Mouse (Mus musculus) heart, embryonic 11.5 days (tissue): Measurements from ENCODE around the gene Yap1. TPM values are rescaled to one million over a fixed set of nuclear protein-coding genes. Genes with fewer than 3 reads are reported as not detected.

Source experiments
- ATAC-seq: fragments of 200-750 bp; cut with Nextera tagmentation; replicated peaks from 2 replicates; pipeline ENCODE4 v1.8.0; 2017; ENCODE audit warnings: moderate library complexity; ENCODE audit not compliant: insufficient number of reproducible peaks, low FRiP score, low TSS enrichment
- H3K27ac ChIP-seq: fragments of 300-500 bp; sonication (generic); 2 replicates; pipeline ENCODE4 v1.5.1; 2014; ENCODE audit warnings: mild to moderate bottlenecking, low read depth, low read length
- H3K27me3 ChIP-seq: fragments of 300-500 bp; sonication (generic); 2 replicates; pipeline ENCODE4 v1.6.1; 2014; ENCODE audit warnings: mild to moderate bottlenecking, low read length, mixed read lengths; ENCODE audit not compliant: control insufficient read depth, insufficient read depth
- H3K36me3 ChIP-seq: fragments of 300-500 bp; sonication (generic); 2 replicates; pipeline ENCODE4 v1.6.1; 2014; ENCODE audit warnings: mild to moderate bottlenecking, low read length, moderate library complexity, mixed read lengths; ENCODE audit not compliant: control insufficient read depth, insufficient read depth
- H3K4me1 ChIP-seq: fragments of 300-500 bp; sonication (generic); 2 replicates; pipeline ENCODE4 v1.6.1; 2014; ENCODE audit warnings: low read length; ENCODE audit not compliant: control insufficient read depth, insufficient read depth
- H3K4me2 ChIP-seq: fragments of 300-500 bp; sonication (generic); 2 replicates; pipeline ENCODE4 v1.6.1; 2014; ENCODE audit warnings: mild to moderate bottlenecking, moderate library complexity
- H3K4me3 ChIP-seq: fragments of 300-500 bp; sonication (generic); 2 replicates; pipeline ENCODE4 v1.5.1; 2014; ENCODE audit warnings: low read depth, low read length
- H3K9ac ChIP-seq: fragments of 300-500 bp; sonication (generic); 2 replicates; pipeline ENCODE4 v1.6.1; 2014; ENCODE audit warnings: mild to moderate bottlenecking, low read depth, low read length, moderate library complexity
- H3K9me3 ChIP-seq: fragments of 300-500 bp; sonication (generic); replicated peaks from 2 replicates; pipeline ENCODE4 v1.6.1; 2016; ENCODE audit warnings: low read length; ENCODE audit not compliant: control insufficient read depth
- WGBS: fragments of 180-500 bp; shearing (Covaris S2); extraction: QIAGEN DNeasy Blood & Tissue Kit; methylation state at CpG from one replicate; pipeline ENCODE4 v1.1.7; 2014; ENCODE audit not compliant: insufficient replicate concordance; 5-methylcytosine and 5-hydroxymethylcytosine counted together
- polyA plus RNA-seq: library from polyadenylated mRNA; unstranded; fragments of >200 nt; fragmentation: Nextera tagmentation; extraction: Ambion mirVana; gene quantifications from 2 replicates; pipeline ENCODE4 v1.2.1, GENCODE M21; 2014

Gene Yap1
- polyA plus RNA-seq, 1 experiment from 2014 or later: 27.1 TPM

GRCm38 (mm10) chr9:7963867-7964266 is 40.5 kb downstream of the Yap1 start:
- no peak overlapping the region for H3K4me2 ChIP-seq
- no peaks in the 10 kb centered on the region for H3K9me3 ChIP-seq
- peaks cover 36% of the 10 kb centered on the region for H3K4me1 ChIP-seq
- no peak overlapping the region for H3K9ac ChIP-seq
- H3K27ac ChIP-seq: no peak overlapping the region
- 0 out of 2 replicates have a peak, but pooled peaks cover 3% of the 10 kb centered on the region for H3K36me3 ChIP-seq
- no peak for ATAC-seq
- H3K27me3 ChIP-seq: no peaks in the 10 kb centered on the region
- H3K4me3 ChIP-seq: no peak overlapping the region
- WGBS: 84% methylated on average over 2 of the region's 2 CpGs

GRCm38 (mm10) chr9:7962915-7963314 is 41.5 kb downstream of the Yap1 start:
- no peak for ATAC-seq
- peaks cover 41% of the 10 kb centered on the region for H3K4me1 ChIP-seq
- WGBS: 80% methylated on average over 7 of the region's 7 CpGs

GRCm38 (mm10) chr9:7961366-7962160 is 42.8 kb downstream of the Yap1 start:
- ATAC-seq: no peak

More at GRCm38 (mm10) chr9:7962915-7963314, 41.5 kb downstream of the Yap1 start:
- H3K36me3 ChIP-seq: 0 out of 2 replicates have a peak, but pooled peaks cover 3% of the 10 kb centered on the region
- H3K9me3 ChIP-seq: no peaks in the 10 kb centered on the region
- no peak overlapping the region for H3K4me3 ChIP-seq
- H3K9ac ChIP-seq: no peak overlapping the region
- H3K27ac ChIP-seq: no peak overlapping the region
- no peaks in the 10 kb centered on the region for H3K27me3 ChIP-seq
- no peak overlapping the region for H3K4me2 ChIP-seq

GRCm38 (mm10) chr9:7960382-7960781 is 44.0 kb downstream of the Yap1 start:
- WGBS: 55% methylated on average over 9 of the region's 9 CpGs
- ATAC-seq: peak; percentile 72
- Histone ChIP-seq H3K27me3 (no peaks in the 10 kb centered on the region), H3K4me3 (no peak overlapping the region), H3K4me2 (no peak overlapping the region), H3K4me1 (peaks cover 39% of the 10 kb centered on the region), H3K9ac (no peak overlapping the region), H3K9me3 (no peaks in the 10 kb centered on the region), H3K36me3 (0 out of 2 replicates have a peak, but pooled peaks cover 3% of the 10 kb centered on the region), H3K27ac (peak overlapping the region; percentile 70)

More at GRCm38 (mm10) chr9:7961366-7962160, 42.8 kb downstream of the Yap1 start:
- H3K36me3 ChIP-seq: 0 out of 2 replicates have a peak, but pooled peaks cover 3% of the 10 kb centered on the region
- WGBS: 38% methylated on average over 21 of the region's 21 CpGs
- H3K4me3 ChIP-seq: no peak overlapping the region
- H3K9ac ChIP-seq: no peak overlapping the region
- H3K27me3 ChIP-seq: no peaks in the 10 kb centered on the region
- H3K9me3 ChIP-seq: no peaks in the 10 kb centered on the region
- peak overlapping the region; percentile 70 for H3K27ac ChIP-seq
- 0 out of 2 replicates have a peak overlapping the region, but pooled peaks have one; percentile 1 for H3K4me2 ChIP-seq
- peaks cover 42% of the 10 kb centered on the region for H3K4me1 ChIP-seq

- Histone ChIP-seq H3K4me2 (no peak overlapping the region), H3K4me1 (peaks cover 39% of the 10 kb centered on the region), H3K27ac (no peak overlapping the region), H3K9ac (no peak overlapping the region), H3K4me3 (no peak overlapping the region), H3K27me3 (no peaks in the 10 kb centered on the region), H3K36me3 (peaks cover 7% of the 10 kb centered on the region; the same call in 1 of the 2 replicates), H3K9me3 (no peaks in the 10 kb centered on the region)
- WGBS: 67% methylated on average over 2 of the region's 2 CpGs
- ATAC-seq: no peak
Measured at GRCm38 (mm10) chr9:7959301-7959700, 45.1 kb downstream of the Yap1 start.

GRCm38 (mm10) chr9:7958025-7958593 is 46.3 kb downstream of the Yap1 start:
- Histone ChIP-seq H3K36me3 (peaks cover 7% of the 10 kb centered on the region; the same call in 1 of the 2 replicates), H3K9ac (no peak overlapping the region), H3K9me3 (no peaks in the 10 kb centered on the region), H3K4me2 (no peak overlapping the region), H3K4me1 (peaks cover 39% of the 10 kb centered on the region), H3K27ac (no peak overlapping the region), H3K27me3 (no peaks in the 10 kb centered on the region), H3K4me3 (no peak overlapping the region)
- ATAC-seq: no peak
- WGBS: 34% methylated on average over 7 of the region's 7 CpGs

- no peak for ATAC-seq
- 89% methylated on average over 2 of the region's 2 CpGs for WGBS
- no peak overlapping the region for H3K4me3 ChIP-seq
Measured at GRCm38 (mm10) chr9:7957407-7957806, 47.0 kb downstream of the Yap1 start.

GRCm38 (mm10) chr9:7956400-7956799 is 48.0 kb downstream of the Yap1 start:
- H3K4me3 ChIP-seq: no peak overlapping the region
- 84% methylated on average over 8 of the region's 8 CpGs for WGBS
- no peak overlapping the region for H3K4me2 ChIP-seq
- peaks cover 16% of the 10 kb centered on the region for H3K36me3 ChIP-seq
- H3K27ac ChIP-seq: no peak overlapping the region
- no peak overlapping the region for H3K9ac ChIP-seq
- H3K27me3 ChIP-seq: no peaks in the 10 kb centered on the region
- H3K9me3 ChIP-seq: no peaks in the 10 kb centered on the region
- no peak for ATAC-seq
- H3K4me1 ChIP-seq: peaks cover 31% of the 10 kb centered on the region

More at GRCm38 (mm10) chr9:7957407-7957806, 47.0 kb downstream of the Yap1 start:
- Histone ChIP-seq H3K4me2 (no peak overlapping the region), H3K9me3 (no peaks in the 10 kb centered on the region), H3K9ac (no peak overlapping the region), H3K4me1 (peaks cover 39% of the 10 kb centered on the region), H3K36me3 (peaks cover 14% of the 10 kb centered on the region), H3K27me3 (no peaks in the 10 kb centered on the region), H3K27ac (no peak overlapping the region)
